Mouse (Mus musculus) retina, adult 2 months (tissue): ENCODE results near the gene Sema6d.

ENCODE experiments used
- DNase-seq: peaks from one replicate; pipeline ENCODE4 v3.0.0-alpha.2; 2012; ENCODE audit warnings: low read depth, low spot score

The Sema6d gene

GRCm38 (mm10) chr2:124554751-124555415 is 465.1 kb downstream of the Sema6d start:
- DNase-seq, result no peak

- no peak for DNase-seq
Measured at GRCm38 (mm10) chr2:124556861-124557499, 467.2 kb downstream of the Sema6d start.

- no peak for DNase-seq
Measured at GRCm38 (mm10) chr2:124558021-124558420, 468.3 kb downstream of the Sema6d start.

- no peak for DNase-seq
Measured at GRCm38 (mm10) chr2:124561668-124562067, 471.9 kb downstream of the Sema6d start.

GRCm38 (mm10) chr2:124562091-124562490 is 472.3 kb downstream of the Sema6d start:
- DNase-seq, result no peak

GRCm38 (mm10) chr2:124563759-124564158 is 474.0 kb downstream of the Sema6d start:
- no peak for DNase-seq

GRCm38 (mm10) chr2:124573734-124574133 is 484.0 kb downstream of the Sema6d start:
- DNase-seq, result no peak

- no peak for DNase-seq
Measured at GRCm38 (mm10) chr2:124576053-124576452, 486.3 kb downstream of the Sema6d start.

GRCm38 (mm10) chr2:124583561-124583960 is 493.8 kb downstream of the Sema6d start:
- DNase-seq, result no peak

GRCm38 (mm10) chr2:124592750-124593149 is 503.0 kb downstream of the Sema6d start:
- DNase-seq, result no peak

- no peak for DNase-seq
Measured at GRCm38 (mm10) chr2:124599014-124599413, 509.2 kb downstream of the Sema6d start.

GRCm38 (mm10) chr2:124601702-124602378 is 512.1 kb downstream of the Sema6d start:
- DNase-seq, result no peak

- no peak for DNase-seq
Measured at GRCm38 (mm10) chr2:124602379-124602913, 512.7 kb downstream of the Sema6d start.

- no peak for DNase-seq
Measured at GRCm38 (mm10) chr2:124605341-124605740, 515.6 kb downstream of the Sema6d start.

GRCm38 (mm10) chr2:124607986-124608385 is 518.2 kb downstream of the Sema6d start:
- DNase-seq, result no peak

- no peak for DNase-seq
Measured at GRCm38 (mm10) chr2:124608546-124608945, 518.8 kb downstream of the Sema6d start.

GRCm38 (mm10) chr2:124609014-124609413 is 519.2 kb downstream of the Sema6d start:
- no peak for DNase-seq

GRCm38 (mm10) chr2:124609711-124610585 is 520.2 kb downstream of the Sema6d start:
- DNase-seq, result no peak

GRCm38 (mm10) chr2:124610586-124611105 is 520.9 kb downstream of the Sema6d start:
- no peak for DNase-seq

- no peak for DNase-seq
Measured at GRCm38 (mm10) chr2:124611226-124611625, 521.5 kb downstream of the Sema6d start.

GRCm38 (mm10) chr2:124612276-124612675 is 522.5 kb downstream of the Sema6d start:
- DNase-seq, result no peak
